Mouse (Mus musculus): ENCODE measurements around the gene Btrc.

- TF ChIP-seq CTCF (IDR thresholded peaks at IDR 0.05; ENCODE audit: borderline replicate concordance, insufficient read depth, low read depth, low read length) (no peak), POLR2A (IDR thresholded peaks at IDR 0.05; ENCODE audit: borderline replicate concordance, insufficient read depth, low read length) (no peak)
These were observed 109.4 kb downstream of the Btrc start for GRCm38 (mm10) chr19:45472691-45473520.

All from cerebellum, adult 2 months (tissue).